Mouse (Mus musculus): ENCODE results near the gene Cecr2. TPM values are rescaled to one million over a fixed set of nuclear protein-coding genes. Genes with fewer than 3 reads are reported as not detected.
A peak's percentile ranks its signal among the peaks of the same experiment; 100 is the strongest.

The Cecr2 gene
- total RNA-seq, 2 experiments from 2014 or later = 10.2 to 11.0 TPM

DNA sequence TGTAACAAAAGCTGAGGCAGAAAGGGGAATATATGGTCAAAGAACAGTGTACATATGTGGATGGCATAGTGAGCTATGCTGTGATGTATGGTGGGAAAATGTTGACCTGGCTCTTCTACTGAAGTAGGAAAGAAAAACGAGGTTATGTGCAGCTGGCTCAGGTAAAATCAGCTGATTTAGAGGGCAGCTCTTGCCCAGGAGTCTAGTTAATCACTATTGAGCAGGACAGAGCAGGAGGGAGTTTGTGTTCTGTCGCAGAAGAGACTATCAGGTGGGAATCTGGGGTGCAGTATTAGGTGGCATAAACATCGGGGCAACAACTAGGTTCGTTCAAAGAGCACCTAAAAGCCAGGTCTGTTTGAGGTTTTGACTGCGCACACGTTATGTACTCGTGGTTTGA, 78.1 kb downstream of the Cecr2 start:
- DNase-seq = no peak
- intact Hi-C loops (cut with DNase I; ENCODE audit: low total_unique reads) = no loop called here

DNA sequence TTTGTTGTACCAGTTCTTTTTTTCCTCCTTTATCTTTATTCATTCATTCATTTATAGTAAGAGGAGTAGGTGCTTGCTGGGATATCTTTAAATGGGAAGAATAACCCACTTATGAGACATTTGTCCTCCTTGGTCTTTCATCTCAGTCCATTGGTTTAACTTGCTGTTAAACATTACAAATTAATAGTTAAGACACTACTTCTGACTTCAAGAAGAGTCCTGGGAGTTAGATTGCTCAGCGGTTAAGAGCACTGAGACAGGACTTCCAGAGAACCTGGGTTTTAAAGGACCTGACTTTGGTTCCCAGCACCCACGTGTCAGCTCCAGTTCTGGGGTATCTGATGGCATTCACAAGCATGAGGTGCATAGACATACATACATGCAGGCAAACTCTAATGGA, 80.2 kb downstream of the Cecr2 start:
- intact Hi-C loops (cut with DNase I; ENCODE audit: low total_unique reads) = no loop called here
- no peak for DNase-seq

DNA sequence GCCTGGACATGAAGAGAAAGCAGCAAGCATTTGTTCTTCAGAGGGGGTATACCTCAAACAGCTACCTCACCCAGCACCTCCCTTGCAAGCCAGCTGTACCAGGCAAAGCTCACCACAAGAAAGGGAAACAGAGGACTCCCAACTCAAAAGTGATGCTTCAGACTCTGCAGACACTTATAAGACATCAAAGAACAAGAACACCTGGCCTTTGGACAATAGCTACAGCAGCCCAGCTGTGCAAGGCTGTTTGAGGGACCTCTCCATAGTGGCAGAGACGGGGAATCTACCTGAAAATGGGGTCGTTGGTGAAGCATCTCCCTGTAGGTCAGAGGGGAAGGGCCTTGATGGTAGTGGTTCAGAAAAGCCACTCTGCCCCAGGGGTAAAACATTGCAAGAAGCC, 95.0 kb downstream of the Cecr2 start:
- DNase-seq = no peak
- intact Hi-C loops (cut with DNase I; ENCODE audit: low total_unique reads) = no loop called here

DNA sequence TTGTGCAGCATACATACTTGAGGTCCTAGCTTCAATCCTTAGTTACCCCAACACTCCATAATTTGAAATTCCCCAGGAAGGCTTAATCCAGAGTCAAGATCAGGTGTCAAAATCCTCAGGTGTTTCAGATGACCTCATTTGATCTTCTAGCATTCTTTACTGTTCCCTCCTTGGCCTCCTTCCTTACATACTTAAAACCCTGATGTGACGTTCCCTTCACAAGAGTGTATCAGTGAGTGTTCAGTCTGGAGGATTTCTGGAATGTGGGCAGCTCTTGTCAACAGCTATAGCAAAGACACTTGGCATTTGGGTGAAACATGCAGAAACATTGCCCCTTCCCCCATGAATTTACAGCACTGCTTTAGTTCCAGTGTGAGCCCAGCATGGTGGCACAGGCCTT, 103.8 kb downstream of the Cecr2 start:
- intact Hi-C loops (cut with DNase I; ENCODE audit: low total_unique reads) = loop anchor here (5.0 kb wide), 1 partner anchor 47 kb away; no protein-coding TSS in a partner anchor

DNA sequence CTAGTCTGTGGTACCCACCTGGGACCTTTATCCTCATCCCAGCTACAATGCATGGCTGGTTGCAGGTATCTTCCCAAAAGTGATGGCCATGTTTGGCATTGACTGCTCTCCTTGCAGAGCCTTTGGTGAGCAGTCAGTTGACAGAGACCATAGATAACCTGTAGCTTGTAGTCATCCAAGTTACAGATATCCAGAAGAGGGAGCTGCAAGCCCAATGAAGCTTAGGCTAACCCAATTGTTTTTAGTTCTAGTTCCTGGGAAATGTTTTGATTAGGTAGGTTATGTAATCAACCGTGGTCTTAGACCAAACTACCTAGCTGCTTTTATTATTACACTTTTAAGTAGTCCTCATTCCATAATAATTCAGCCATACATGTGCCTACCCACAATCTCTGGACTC, 105.2 kb downstream of the Cecr2 start:
- intact Hi-C loops (cut with DNase I; ENCODE audit: low total_unique reads) = loop anchor here (5.0 kb wide), 1 partner anchor 46 kb away; no protein-coding TSS in a partner anchor
- DNase-seq = no peak

More for the DNA sequence above, 103.8 kb downstream of the Cecr2 start:
- DNase-seq = no peak

DNA sequence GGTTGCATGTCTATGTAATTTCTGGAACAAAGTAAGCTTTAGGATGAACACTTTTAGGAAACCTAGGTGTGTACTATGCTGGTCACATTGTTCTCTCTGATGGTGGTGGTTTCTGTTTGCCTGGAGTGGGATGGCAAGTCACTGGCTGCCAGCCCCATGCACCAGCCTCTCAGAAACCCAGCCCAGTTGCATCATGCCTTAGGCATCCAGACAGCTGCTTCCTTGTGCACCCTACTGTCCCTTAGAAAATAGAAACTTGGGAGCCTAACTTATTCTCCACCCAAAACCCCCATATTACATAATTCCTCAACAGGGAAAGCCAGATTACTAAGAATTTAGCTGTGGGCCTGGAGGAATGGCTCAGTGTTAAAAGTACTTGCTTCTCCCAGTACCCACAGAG, 105.9 kb downstream of the Cecr2 start:
- DNase-seq = no peak
- intact Hi-C loops (cut with DNase I; ENCODE audit: low total_unique reads) = loop anchor here (5.0 kb wide), 1 partner anchor 45 kb away; no protein-coding TSS in a partner anchor

DNA sequence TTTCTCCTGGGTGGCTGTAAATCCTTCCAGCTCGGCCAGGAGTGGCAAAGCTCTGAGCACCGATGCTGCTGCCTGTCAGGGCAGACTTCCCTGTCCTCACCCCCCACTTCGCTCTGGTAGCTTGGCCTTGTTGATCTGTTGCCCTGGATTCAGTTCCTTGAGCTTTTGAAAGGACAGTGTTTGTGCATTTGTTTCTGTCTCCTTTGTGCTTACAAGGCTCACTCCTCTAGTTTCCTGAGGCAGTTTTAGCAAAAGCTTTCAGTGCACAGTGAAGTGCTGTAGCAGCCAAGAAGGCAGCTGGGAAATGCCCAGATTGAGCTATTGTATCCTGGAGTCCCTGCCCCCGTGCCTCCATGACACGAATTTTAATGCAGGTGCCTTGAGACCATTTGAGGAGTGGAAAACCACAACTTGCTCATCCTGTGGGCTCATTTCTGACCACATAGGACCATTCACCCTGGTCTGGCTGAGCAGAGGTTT, 107.0 kb downstream of the Cecr2 start, which contains the start of gene Slc25a18:
TSS of gene Slc25a18 (plus strand) at position 430 of the 480 bp plus-strand sequence.
- intact Hi-C loops (cut with DNase I; ENCODE audit: low total_unique reads) = loop anchor here (5.0 kb wide), 1 partner anchor 44 kb away; no protein-coding TSS in a partner anchor
- no peak for DNase-seq

DNA sequence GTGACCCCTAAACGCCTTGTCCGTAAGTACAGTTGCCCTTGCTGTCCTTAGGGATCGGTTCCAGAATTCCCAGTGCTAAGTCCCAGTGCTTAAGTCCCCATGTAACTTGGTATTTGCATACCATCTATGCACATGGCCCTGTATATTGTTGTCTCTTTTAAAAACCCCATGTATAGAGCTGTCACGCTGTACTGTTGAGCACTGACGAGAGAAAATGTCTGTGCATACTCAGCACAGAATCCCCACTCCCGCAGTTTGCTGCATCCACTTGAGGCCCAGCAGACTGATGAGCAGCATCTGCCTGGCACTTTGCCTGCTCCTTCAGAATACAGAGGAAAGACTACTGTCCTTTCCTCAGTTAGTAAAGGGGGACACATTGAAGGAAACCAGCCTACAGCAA, 107.6 kb downstream of the Cecr2 start:
- intact Hi-C loops (cut with DNase I; ENCODE audit: low total_unique reads) = loop anchor here (5.0 kb wide), 1 partner anchor 44 kb away; no protein-coding TSS in a partner anchor
- DNase-seq = no peak

DNA sequence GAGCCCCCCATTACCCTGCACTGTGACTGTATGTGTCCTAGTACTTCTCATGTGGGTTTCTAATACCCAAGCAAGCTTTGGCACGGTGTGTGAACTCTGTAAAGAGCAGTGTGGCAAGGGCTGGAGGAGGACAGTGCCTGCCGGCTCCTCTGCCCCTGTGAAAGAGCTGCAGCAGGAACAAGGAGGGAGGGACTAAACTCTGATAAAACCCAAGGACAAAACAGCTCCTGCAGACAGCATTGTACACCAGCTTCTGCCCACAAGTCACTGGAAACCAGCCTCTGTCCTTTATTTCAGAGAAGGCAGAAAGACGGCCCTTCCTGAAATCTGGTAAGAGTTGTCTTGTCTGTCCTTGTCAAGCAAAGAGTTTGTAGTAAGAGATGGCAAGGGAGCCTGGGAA, 110.1 kb downstream of the Cecr2 start:
- intact Hi-C loops (cut with DNase I; ENCODE audit: low total_unique reads) = no loop called here
- DNase-seq = no peak

DNA sequence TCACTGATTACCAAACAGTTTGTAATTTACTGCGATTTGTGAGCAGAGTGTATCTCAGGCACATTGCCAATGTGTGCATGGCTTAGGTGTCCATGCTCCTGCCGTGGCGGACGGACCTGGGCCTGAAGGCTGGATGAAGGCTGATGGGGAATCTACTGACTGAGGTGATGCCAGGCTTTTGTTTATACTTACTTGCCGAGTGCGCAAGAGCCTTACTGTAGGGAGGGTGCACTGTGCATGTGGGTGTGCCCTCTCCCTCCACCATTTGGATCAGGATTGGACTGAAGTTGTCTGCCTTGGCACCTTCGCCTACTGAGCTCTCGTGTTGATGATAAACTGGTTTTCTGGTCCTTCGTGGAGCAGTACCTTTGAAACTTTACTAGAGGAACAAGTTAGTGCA, 111.4 kb downstream of the Cecr2 start:
- intact Hi-C loops (cut with DNase I; ENCODE audit: low total_unique reads) = no loop called here
- no peak for DNase-seq

DNA sequence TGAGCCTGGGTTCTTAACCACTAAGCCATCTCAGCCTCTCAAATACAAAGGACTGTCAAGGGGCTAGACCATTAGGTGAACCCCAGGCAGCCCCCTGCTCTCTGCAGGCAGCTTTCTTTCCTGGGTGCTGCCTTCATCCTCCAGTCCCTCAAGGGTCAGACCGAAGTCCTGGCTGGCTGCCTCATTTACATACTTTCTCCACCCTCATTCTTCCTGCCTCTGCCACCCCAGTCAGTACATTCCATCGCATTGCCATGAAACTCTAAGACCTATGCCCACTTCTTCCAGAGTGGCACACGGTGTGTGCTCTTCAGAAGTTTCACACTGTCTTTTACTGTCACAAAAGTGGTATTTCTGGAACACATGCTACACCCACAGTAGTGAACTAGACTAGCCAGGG, 112.1 kb downstream of the Cecr2 start:
- no peak for DNase-seq
- intact Hi-C loops (cut with DNase I; ENCODE audit: low total_unique reads) = no loop called here

DNA sequence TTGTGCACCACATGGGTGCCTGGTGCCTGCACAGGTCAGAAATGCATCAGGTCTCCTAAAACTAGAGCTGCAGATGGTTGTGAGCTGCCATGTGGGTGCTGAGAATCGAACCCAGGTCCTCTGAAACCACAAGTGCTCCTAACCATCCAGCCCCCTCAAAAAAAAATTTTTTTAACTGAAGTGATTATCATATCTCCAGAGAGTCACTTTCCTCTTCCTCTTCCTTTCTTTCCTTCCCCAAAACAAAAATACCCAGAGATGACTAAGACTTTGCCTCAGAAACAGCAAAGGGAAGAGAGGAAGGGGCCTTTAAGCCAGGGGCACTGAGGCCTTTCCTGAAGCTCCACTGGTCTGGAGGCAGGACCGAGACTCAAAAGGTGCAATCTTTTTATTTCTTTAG, 116.8 kb downstream of the Cecr2 start:
- no peak for DNase-seq
- intact Hi-C loops (cut with DNase I; ENCODE audit: low total_unique reads) = no loop called here

DNA sequence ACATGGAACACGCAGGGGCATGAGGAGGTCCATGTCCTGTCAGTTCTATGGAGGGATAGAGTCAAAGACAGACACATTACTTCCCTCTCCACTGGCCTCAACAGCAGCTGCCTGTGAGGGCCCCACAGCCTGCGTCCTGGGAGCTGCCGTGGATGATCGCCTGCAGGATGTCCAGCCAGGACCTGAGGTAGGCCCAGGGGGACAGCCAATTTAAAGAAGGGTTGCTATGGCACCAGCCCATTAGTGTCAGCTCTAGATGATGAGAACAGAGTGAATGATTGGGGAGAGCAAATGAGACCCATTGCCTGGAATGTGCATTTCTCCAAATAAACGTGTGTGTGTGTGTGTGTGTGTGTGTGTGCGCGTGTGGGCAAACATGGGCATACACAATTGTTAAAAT, 118.2 kb downstream of the Cecr2 start:
- intact Hi-C loops (cut with DNase I; ENCODE audit: low total_unique reads) = no loop called here
- DNase-seq = no peak

DNA sequence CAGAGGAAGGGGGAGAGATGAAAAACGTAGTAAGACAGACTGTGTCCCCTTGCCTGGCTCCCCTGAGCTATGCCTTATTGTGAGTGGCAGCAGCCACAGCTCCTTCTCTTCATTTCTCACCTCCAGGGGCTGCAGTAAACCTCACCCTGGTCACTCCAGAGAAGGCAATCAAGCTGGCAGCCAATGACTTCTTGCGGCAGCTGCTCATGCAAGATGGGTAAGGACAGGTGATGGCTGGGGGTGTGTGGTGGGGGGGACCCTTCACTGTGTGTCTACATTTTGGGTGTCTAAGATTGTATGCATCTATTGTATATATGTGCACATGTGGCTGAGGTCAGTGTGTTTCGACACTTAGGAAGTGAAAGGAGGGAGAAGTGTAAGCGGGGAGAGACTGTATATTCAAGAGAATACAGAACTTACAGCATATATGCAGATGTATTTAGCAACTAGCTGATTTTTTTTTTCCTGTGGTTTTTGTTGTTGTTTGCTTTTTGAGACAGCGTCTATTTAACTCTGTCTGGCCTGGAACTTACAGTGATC, 122.0 kb downstream of the Cecr2 start:
- no peak for DNase-seq
- intact Hi-C loops (cut with DNase I; ENCODE audit: low total_unique reads) = no loop called here

DNA sequence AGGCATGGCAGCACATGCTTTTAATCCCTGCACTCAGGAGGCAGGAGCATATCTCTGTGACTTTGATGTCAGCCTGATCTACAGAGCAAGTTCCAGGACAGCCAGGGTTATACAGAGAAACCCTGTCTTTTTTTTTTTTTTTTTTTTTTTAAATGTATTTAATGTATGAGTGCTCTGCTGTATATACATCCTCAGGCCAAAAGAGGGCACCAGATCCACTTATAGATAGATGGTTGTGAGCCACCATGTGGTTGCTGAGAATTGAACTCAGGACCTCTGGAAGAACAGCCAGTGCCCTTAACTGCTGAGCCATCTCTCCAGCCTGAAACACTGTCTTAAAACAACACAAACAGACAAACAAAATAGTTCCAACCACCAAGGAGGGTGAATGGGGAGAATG, 122.7 kb downstream of the Cecr2 start:
- intact Hi-C loops (cut with DNase I; ENCODE audit: low total_unique reads) = no loop called here
- DNase-seq = no peak

DNA sequence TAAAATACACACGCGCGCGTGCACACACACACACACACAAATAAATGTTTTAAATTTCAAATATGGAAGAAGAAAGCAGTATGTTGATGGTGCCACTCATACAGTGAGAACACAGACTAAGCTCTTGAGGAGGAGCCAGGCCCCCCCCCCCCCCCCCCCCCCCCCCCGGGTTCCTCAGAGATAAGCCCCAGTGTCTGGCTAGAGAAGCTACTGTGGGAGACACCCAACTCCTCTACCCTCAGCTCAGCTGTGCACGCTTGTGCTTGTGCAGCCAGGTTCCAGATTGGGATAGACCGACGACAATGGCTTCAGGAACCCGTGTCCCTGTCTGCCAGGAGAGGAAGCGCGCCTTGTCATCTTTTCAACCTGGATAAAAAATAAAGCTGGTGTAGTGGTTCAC, 124.0 kb downstream of the Cecr2 start:
- intact Hi-C loops (cut with DNase I; ENCODE audit: low total_unique reads) = no loop called here
- no peak for DNase-seq

DNA sequence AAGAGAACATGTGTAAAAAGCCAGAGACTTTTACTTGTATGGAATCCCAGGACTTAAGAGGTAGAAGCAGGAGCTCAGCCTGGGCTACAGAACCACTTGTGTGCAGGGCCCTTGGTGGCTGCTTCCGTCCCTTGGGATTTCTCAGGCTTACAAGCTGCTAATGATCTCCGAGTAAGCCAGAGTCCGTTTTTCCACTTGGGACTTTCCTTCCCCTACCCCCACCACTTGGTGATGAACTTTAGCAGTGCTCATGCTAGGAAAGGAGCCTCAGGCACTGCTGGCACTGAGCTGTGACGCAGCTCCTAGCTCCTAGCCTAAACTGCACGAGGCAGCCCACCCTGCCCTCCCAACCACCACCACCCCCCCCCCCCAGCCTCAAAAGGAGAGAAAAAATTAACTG, 124.5 kb downstream of the Cecr2 start:
- intact Hi-C loops (cut with DNase I; ENCODE audit: low total_unique reads) = no loop called here
- DNase-seq = no peak

DNA sequence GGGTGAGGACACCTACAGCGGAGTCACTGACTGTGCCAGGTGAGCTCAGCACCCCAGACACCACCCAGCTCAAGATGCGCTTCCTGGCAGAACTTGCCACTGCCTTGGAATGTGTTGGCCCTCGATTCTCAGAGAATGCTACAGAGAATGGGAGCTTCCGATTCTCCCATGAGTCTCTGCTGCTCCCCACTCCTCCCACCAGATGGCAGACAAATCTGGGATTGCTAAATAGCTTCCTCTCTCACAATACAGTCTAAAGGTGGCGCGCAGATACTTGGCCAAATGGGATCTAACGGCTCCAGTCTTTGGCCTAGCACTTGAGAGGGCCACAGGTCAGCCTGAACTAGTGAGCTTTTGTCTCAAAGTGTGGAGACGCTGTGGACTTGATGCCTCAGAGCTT, 126.8 kb downstream of the Cecr2 start:
- intact Hi-C loops (cut with DNase I; ENCODE audit: low total_unique reads) = no loop called here
- no peak for DNase-seq

DNA sequence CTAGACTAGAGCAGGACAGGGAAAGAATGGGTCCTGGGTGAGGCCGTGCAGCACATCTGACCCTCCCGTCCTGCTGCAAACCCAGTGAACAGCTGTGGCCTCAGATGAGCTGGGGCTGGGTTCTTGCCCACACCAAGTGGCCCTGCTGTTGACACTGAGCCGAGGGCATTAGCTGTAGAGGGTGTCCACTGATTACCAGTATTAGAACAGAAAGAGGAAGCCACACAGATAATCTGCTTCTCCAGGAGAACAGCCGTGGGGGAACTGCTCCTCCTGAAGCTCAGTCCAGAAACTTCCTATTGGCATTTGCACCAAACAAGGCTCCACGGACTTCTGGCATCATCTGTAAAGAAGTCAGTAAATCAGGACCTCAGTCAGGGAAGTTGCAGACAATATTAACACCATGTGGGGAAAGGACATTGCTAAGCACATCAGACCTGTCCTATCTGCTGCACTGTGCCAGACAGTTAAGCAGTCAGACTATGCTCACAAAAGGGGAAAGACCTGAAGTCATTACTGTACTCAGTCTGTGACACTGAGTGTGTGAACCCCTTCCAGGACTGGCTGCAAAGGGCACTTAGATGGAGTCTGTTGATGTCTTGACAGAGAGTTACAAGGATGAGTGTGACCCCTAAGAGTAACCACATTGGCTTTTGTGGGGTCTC, 129.4 kb downstream of the Cecr2 start:
- intact Hi-C loops (cut with DNase I; ENCODE audit: low total_unique reads) = no loop called here
- peak; percentile 71 for DNase-seq

DNA sequence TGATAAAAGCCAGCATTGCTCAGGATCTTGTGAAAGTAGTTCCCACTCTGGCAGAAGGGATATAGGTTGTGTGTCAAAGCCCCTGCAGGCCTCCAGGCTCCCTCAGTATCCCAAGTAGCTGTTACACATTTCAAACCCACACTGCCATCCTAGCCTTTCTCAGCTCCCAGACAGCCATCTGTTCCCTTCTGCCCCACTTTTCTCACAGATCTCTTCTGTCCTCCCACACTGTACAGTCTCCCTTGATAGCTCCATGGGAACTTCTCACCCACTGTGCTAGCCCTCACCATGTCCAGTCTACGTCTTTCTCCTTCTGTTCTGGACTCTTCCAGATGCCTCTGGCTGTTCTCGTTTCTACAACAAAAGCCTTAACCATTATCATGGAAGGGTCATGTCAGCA, 129.9 kb downstream of the Cecr2 start:
- DNase-seq = no peak
- intact Hi-C loops (cut with DNase I; ENCODE audit: low total_unique reads) = no loop called here

DNA sequence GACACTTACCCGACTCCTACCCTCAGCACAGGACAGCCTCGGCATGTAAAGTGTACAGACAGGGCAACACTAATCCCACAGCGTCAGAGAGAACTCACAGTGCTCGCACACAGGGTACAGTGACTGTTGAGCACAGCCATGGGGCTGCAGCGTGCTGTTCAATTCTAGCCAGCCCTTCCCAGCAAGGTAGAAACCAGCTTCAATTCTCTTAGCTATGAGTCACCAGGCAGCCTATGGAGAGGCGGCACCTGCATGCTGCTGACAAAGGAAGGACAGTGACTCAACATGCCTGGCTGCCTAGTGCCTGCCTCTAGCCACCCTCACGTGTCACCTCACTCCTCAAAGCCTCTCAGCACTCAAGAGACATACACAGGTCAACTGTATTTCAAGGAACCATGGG, 131.8 kb downstream of the Cecr2 start:
- DNase-seq = no peak
- intact Hi-C loops (cut with DNase I; ENCODE audit: low total_unique reads) = no loop called here
